Mouse (Mus musculus): ENCODE results near the gene Olfr132. TPM values are rescaled to one million over a fixed set of nuclear protein-coding genes. Genes with fewer than 3 reads are reported as not detected.
"Not testable (repeated sequence)": the region's sequence is repeated elsewhere in the genome, so short reads cannot be mapped to it uniquely, and the experiment has no call there.

The Olfr132 gene
- not detected in 2 replicates for polyA plus RNA-seq (2012; rRNA removed)

- DNase-seq (ENCODE audit: extremely low spot score in 1 of 2, low spot score in 1 of 2), result no peak
Measured at GRCm38 (mm10) chr17:38134426-38134825, at the start of gene Olfr132. TSS of gene Olfr132 (minus strand) at chr17:38134526.

- no peak for DNase-seq (ENCODE audit: extremely low spot score in 1 of 2, low spot score in 1 of 2)
Measured at GRCm38 (mm10) chr17:38171088-38171487, 36.8 kb upstream of the Olfr132 start, which contains the start of gene Olfr134. TSS of gene Olfr134 (plus strand) at chr17:38171388.

GRCm38 (mm10) chr17:38144981-38145380 lies 10.7 kb upstream of the Olfr132 start, which contains the start of gene Olfr133:
TSS of gene Olfr133 (plus strand) at chr17:38145281.
- DNase-seq (ENCODE audit: extremely low spot score in 1 of 2, low spot score in 1 of 2), result no peak

GRCm38 (mm10) chr17:38125371-38125770 lies 9.0 kb downstream of the Olfr132 start:
- DNase-seq (ENCODE audit: extremely low spot score in 1 of 2, low spot score in 1 of 2), result not testable (repeated sequence)

GRCm38 (mm10) chr17:38124199-38124598 lies 10.1 kb downstream of the Olfr132 start:
- DNase-seq (ENCODE audit: extremely low spot score in 1 of 2, low spot score in 1 of 2), result not testable (repeated sequence)

GRCm38 (mm10) chr17:38088593-38088992 lies 45.7 kb downstream of the Olfr132 start, which contains the start of gene Olfr131:
TSS of gene Olfr131 (minus strand) at chr17:38088693.
- DNase-seq (ENCODE audit: extremely low spot score in 1 of 2, low spot score in 1 of 2), result no peak

- no peak for DNase-seq (ENCODE audit: extremely low spot score in 1 of 2, low spot score in 1 of 2)
Measured at GRCm38 (mm10) chr17:38082364-38082763, 52.0 kb downstream of the Olfr132 start.

Other genes starting within 250 kb of the Olfr132 start
- gene Olfr127, start 234.1 kb downstream of the Olfr132 start, polyA plus RNA-seq (2012; rRNA removed), result not detected in 2 replicates
- not detected in 2 replicates for gene Olfr128, start 214.0 kb downstream of the Olfr132 start, polyA plus RNA-seq (2012; rRNA removed)
- gene Olfr761, start 181.4 kb downstream of the Olfr132 start, polyA plus RNA-seq (2012; rRNA removed), result not detected in 2 replicates
- gene Olfr129, start 74.4 kb downstream of the Olfr132 start, polyA plus RNA-seq (2012; rRNA removed), result 0.08 and 0.18 TPM in 2 replicates
- 0.02 TPM in 1 of 2 replicates, not detected in the other for gene Olfr130, start 70.6 kb downstream of the Olfr132 start, polyA plus RNA-seq (2012; rRNA removed)
- 0.16 and 0.17 TPM in 2 replicates for gene Olfr131, start 45.8 kb downstream of the Olfr132 start, polyA plus RNA-seq (2012; rRNA removed)
- not detected in 2 replicates for gene Olfr133, start 10.8 kb upstream of the Olfr132 start, polyA plus RNA-seq (2012; rRNA removed)
- not detected in 2 replicates for gene Olfr134, start 36.9 kb upstream of the Olfr132 start, polyA plus RNA-seq (2012; rRNA removed)
- not detected in 2 replicates for gene Olfr135, start 69.8 kb upstream of the Olfr132 start, polyA plus RNA-seq (2012; rRNA removed)
- gene Olfr138, start 126.5 kb upstream of the Olfr132 start, polyA plus RNA-seq (2012; rRNA removed), result not detected in 2 replicates
- gene Olfr137, start 173.0 kb upstream of the Olfr132 start, polyA plus RNA-seq (2012; rRNA removed), result not detected in 2 replicates
- gene Olfr136, start 195.3 kb upstream of the Olfr132 start, polyA plus RNA-seq (2012; rRNA removed), result 0.06 TPM in 1 of 2 replicates, not detected in the other

Data from frontal cortex, adult 2 months (tissue).